Mouse (Mus musculus) stomach, embryonic 14.5 days (tissue): ENCODE results near the gene Arhgap1. TPM values are rescaled to one million over a fixed set of nuclear protein-coding genes. Genes with fewer than 3 reads are reported as not detected.

Experiments
- ATAC-seq: fragments of 200-750 bp; cut with Nextera tagmentation; 2 replicates; pipeline ENCODE4 v1.8.0; 2017; ENCODE audit warnings: low read depth, moderate TSS enrichment; ENCODE audit not compliant: insufficient number of reproducible peaks, insufficient read depth, low FRiP score
- H3K27ac ChIP-seq: fragments of 300-500 bp; sonication (generic); 2 replicates; pipeline ENCODE4 v1.5.1; 2014; ENCODE audit warnings: mild to moderate bottlenecking, low read length, moderate library complexity, mixed read lengths
- H3K27me3 ChIP-seq: fragments of 300-500 bp; sonication (generic); 2 replicates; pipeline ENCODE4 v1.6.1; 2014; ENCODE audit warnings: low read length, control low read depth, mixed read lengths; ENCODE audit not compliant: control insufficient read depth, insufficient read depth
- H3K36me3 ChIP-seq: fragments of 300-500 bp; sonication (generic); 2 replicates; pipeline ENCODE4 v1.6.1; 2014; ENCODE audit warnings: mild to moderate bottlenecking, control low read depth, low read length, moderate library complexity, mixed read lengths; ENCODE audit not compliant: control insufficient read depth, insufficient read depth
- H3K4me1 ChIP-seq: fragments of 300-500 bp; sonication (generic); 2 replicates; pipeline ENCODE4 v1.6.1; 2014; ENCODE audit warnings: low read length, control low read depth, mixed read lengths; ENCODE audit not compliant: control insufficient read depth, insufficient read depth
- H3K4me2 ChIP-seq: fragments of 300-500 bp; sonication (generic); replicated peaks from 2 replicates; pipeline ENCODE4 v1.6.1; 2014; ENCODE audit warnings: low read depth, low read length, control low read depth
- H3K4me3 ChIP-seq: fragments of 300-500 bp; sonication (generic); 2 replicates; pipeline ENCODE4 v1.5.1; 2014; ENCODE audit warnings: low read depth, low read length, control low read depth
- H3K9ac ChIP-seq: fragments of 300-500 bp; sonication (generic); replicated peaks from 2 replicates; pipeline ENCODE4 v1.6.1; 2014; ENCODE audit warnings: low read depth, mild to moderate bottlenecking, control low read depth, low read length, moderate library complexity, mixed read lengths
- H3K9me3 ChIP-seq: fragments of 300-500 bp; sonication (generic); 2 replicates; pipeline ENCODE4 v1.6.1; 2016; ENCODE audit warnings: low read depth, low read length, control low read depth; ENCODE audit not compliant: control insufficient read depth
- WGBS: fragments of 180-500 bp; shearing (Covaris S2); extraction: QIAGEN DNeasy Blood & Tissue Kit; methylation state at CpG from one replicate; pipeline ENCODE4 v1.1.7; 2014; 5-methylcytosine and 5-hydroxymethylcytosine counted together
- polyA plus RNA-seq: library from polyadenylated mRNA; unstranded; fragments of >200 nt; fragmentation: Nextera tagmentation; extraction: Ambion mirVana; gene quantifications from 2 replicates; pipeline ENCODE4 v1.2.1, GENCODE M21; 2014

Gene Arhgap1
- polyA plus RNA-seq, 1 experiment from 2014 or later, result 147 TPM

GRCm38 (mm10) chr2:91666386-91666910, 16.8 kb downstream of the Arhgap1 start:
- Histone ChIP-seq H3K9me3 (no peaks in the 10 kb centered on the region), H3K27ac (no peak overlapping the region), H3K9ac (no peak overlapping the region), H3K36me3 (peaks cover 68% of the 10 kb centered on the region), H3K4me2 (no peak overlapping the region), H3K27me3 (no peaks in the 10 kb centered on the region), H3K4me3 (no peak overlapping the region), H3K4me1 (no peaks in the 10 kb centered on the region)
- 93% methylated on average over 6 of the region's 6 CpGs for WGBS
- no peak for ATAC-seq

- H3K9me3 ChIP-seq, result no peaks in the 10 kb centered on the region
- no peaks in the 10 kb centered on the region for H3K4me1 ChIP-seq
- H3K4me3 ChIP-seq, result no peak overlapping the region
- no peaks in the 10 kb centered on the region for H3K27me3 ChIP-seq
- no peak overlapping the region for H3K4me2 ChIP-seq
- H3K27ac ChIP-seq, result peak overlapping the region; percentile 17; the same call in 1 of the 2 replicates
- 50% methylated on average over 2 of the region's 2 CpGs for WGBS
- H3K36me3 ChIP-seq, result peaks cover 64% of the 10 kb centered on the region
- peak; percentile 82 for ATAC-seq
- H3K9ac ChIP-seq, result no peak overlapping the region
Measured at GRCm38 (mm10) chr2:91667747-91668146, 18.1 kb downstream of the Arhgap1 start.

GRCm38 (mm10) chr2:91669326-91669725, 19.7 kb downstream of the Arhgap1 start:
- Histone ChIP-seq H3K9ac (no peak overlapping the region), H3K9me3 (no peaks in the 10 kb centered on the region), H3K36me3 (peaks cover 54% of the 10 kb centered on the region), H3K4me3 (no peak overlapping the region), H3K4me2 (no peak overlapping the region), H3K27me3 (no peaks in the 10 kb centered on the region), H3K4me1 (no peaks in the 10 kb centered on the region), H3K27ac (no peak overlapping the region)
- WGBS, result 89% methylated on average over 8 of the region's 8 CpGs
- ATAC-seq, result no peak

- 85% methylated on average over 6 of the region's 6 CpGs for WGBS
- H3K9me3 ChIP-seq, result no peaks in the 10 kb centered on the region
- H3K27ac ChIP-seq, result no peak overlapping the region
- H3K36me3 ChIP-seq, result peaks cover 53% of the 10 kb centered on the region
- no peaks in the 10 kb centered on the region for H3K4me1 ChIP-seq
- ATAC-seq, result no peak
- H3K4me2 ChIP-seq, result no peak overlapping the region
- no peak overlapping the region for H3K4me3 ChIP-seq
- no peaks in the 10 kb centered on the region for H3K27me3 ChIP-seq
- no peak overlapping the region for H3K9ac ChIP-seq
Measured at GRCm38 (mm10) chr2:91670038-91670437, 20.4 kb downstream of the Arhgap1 start.

GRCm38 (mm10) chr2:91673587-91673986, 23.9 kb downstream of the Arhgap1 start:
- ATAC-seq, result no peak
- WGBS, result 92% methylated on average over 2 of the region's 2 CpGs
- Histone ChIP-seq H3K4me2 (no peak overlapping the region), H3K4me1 (no peaks in the 10 kb centered on the region), H3K27me3 (no peaks in the 10 kb centered on the region), H3K36me3 (peaks cover 58% of the 10 kb centered on the region), H3K27ac (no peak overlapping the region), H3K9me3 (no peaks in the 10 kb centered on the region), H3K4me3 (no peak overlapping the region), H3K9ac (no peak overlapping the region)

GRCm38 (mm10) chr2:91674895-91675294, 25.2 kb downstream of the Arhgap1 start:
- Histone ChIP-seq H3K36me3 (peaks cover 45% of the 10 kb centered on the region), H3K9ac (no peak overlapping the region), H3K4me3 (no peak overlapping the region), H3K9me3 (no peaks in the 10 kb centered on the region), H3K4me2 (no peak overlapping the region), H3K27me3 (no peaks in the 10 kb centered on the region), H3K27ac (no peak overlapping the region), H3K4me1 (no peaks in the 10 kb centered on the region)
- WGBS, result 86% methylated on average over 5 of the region's 5 CpGs
- ATAC-seq, result no peak

- ATAC-seq, result no peak
- H3K4me3 ChIP-seq, result no peak overlapping the region
- no peaks in the 10 kb centered on the region for H3K4me1 ChIP-seq
- 70% methylated on average over 2 of the region's 2 CpGs for WGBS
- no peaks in the 10 kb centered on the region for H3K9me3 ChIP-seq
- no peak overlapping the region for H3K4me2 ChIP-seq
- no peak overlapping the region for H3K27ac ChIP-seq
- H3K9ac ChIP-seq, result no peak overlapping the region
- H3K27me3 ChIP-seq, result no peaks in the 10 kb centered on the region
- peaks cover 34% of the 10 kb centered on the region for H3K36me3 ChIP-seq
Measured at GRCm38 (mm10) chr2:91676420-91676819, 26.8 kb downstream of the Arhgap1 start.

GRCm38 (mm10) chr2:91676961-91677360, 27.3 kb downstream of the Arhgap1 start:
- H3K27me3 ChIP-seq, result no peaks in the 10 kb centered on the region
- H3K4me3 ChIP-seq, result no peak overlapping the region
- H3K36me3 ChIP-seq, result peaks cover 37% of the 10 kb centered on the region
- H3K27ac ChIP-seq, result no peak overlapping the region
- no peak overlapping the region for H3K9ac ChIP-seq
- no peaks in the 10 kb centered on the region for H3K4me1 ChIP-seq
- no peaks in the 10 kb centered on the region for H3K9me3 ChIP-seq
- H3K4me2 ChIP-seq, result no peak overlapping the region
- no peak for ATAC-seq

- peaks cover 26% of the 10 kb centered on the region for H3K36me3 ChIP-seq
- H3K27me3 ChIP-seq, result no peaks in the 10 kb centered on the region
- no peak for ATAC-seq
- no peak overlapping the region for H3K4me3 ChIP-seq
- H3K9me3 ChIP-seq, result no peaks in the 10 kb centered on the region
- H3K4me1 ChIP-seq, result no peaks in the 10 kb centered on the region
- no peak overlapping the region for H3K9ac ChIP-seq
- no peak overlapping the region for H3K4me2 ChIP-seq
- no peak overlapping the region for H3K27ac ChIP-seq
- WGBS, result 47% methylated on average over 4 of the region's 4 CpGs
Measured at GRCm38 (mm10) chr2:91682850-91683249, 33.2 kb downstream of the Arhgap1 start.
